Mouse (Mus musculus): ENCODE measurements at regions not wholly inside any gene's neighbourhood (a gene's known extent, or its start where the extent isn't known, plus 50 kb on each side); places are given as distances from the start of the nearest gene placed in this dataset.
"Not testable (repeated sequence)": the region's sequence is repeated elsewhere in the genome, so short reads cannot be mapped to it uniquely, and the experiment has no call there.

DNA sequence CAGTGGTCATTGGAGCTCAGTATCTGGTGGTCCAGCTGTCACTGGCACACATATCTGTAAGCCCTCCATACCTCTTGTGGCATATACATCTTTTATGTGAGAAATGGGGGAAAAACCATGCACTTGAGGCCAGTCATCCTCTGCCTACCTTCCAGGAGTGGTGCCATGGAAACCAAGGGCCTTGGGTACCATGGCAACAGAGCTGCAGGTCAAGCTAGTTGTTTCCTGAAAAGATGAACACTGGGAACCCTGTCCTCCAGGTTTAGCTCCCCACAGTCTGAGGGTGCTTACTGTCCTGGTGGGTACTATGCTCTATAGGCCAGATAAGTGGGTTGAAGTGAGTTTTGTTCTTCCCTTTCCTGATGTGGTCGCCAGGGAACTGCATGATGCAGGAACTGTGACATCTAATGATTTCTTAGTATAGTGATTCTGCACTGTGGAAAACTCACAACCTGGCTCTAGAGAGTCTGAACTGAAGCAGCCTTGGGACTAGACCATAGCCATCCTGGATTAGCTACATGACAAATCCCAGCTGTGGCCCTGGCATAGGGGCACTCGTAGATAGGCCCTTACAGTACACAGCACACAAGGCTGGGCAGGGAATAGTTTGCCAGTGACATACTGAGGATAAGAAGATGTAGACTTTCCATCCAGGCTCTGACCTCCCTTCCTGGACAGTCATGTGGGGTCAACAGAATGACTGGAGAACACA is 308.7 kb upstream of the Shh start:
- no peak for DNase-seq (ENCODE audit: low spot score in 2 of 2)

DNA sequence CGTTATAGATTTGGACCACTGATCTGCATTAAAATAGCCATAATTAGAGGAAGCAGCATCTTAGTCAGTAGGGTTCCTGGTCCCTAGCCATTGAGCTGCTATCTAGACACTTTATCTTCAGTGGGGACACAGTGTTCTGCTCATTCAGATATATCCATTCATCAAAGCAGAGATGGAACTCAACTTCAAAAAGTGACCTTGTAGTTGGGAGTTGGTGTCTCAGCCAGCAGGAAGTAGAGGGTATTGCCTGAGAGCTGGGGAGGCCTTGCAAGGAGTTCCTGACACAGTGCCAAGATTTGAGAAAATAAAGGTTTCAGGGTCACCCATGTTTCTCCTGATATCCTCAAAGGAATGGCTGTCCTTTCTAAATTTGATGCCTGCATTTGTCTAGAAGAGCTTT is 304.7 kb upstream of the Shh start:
- DNase-seq (ENCODE audit: low spot score in 2 of 2), result no peak

DNA sequence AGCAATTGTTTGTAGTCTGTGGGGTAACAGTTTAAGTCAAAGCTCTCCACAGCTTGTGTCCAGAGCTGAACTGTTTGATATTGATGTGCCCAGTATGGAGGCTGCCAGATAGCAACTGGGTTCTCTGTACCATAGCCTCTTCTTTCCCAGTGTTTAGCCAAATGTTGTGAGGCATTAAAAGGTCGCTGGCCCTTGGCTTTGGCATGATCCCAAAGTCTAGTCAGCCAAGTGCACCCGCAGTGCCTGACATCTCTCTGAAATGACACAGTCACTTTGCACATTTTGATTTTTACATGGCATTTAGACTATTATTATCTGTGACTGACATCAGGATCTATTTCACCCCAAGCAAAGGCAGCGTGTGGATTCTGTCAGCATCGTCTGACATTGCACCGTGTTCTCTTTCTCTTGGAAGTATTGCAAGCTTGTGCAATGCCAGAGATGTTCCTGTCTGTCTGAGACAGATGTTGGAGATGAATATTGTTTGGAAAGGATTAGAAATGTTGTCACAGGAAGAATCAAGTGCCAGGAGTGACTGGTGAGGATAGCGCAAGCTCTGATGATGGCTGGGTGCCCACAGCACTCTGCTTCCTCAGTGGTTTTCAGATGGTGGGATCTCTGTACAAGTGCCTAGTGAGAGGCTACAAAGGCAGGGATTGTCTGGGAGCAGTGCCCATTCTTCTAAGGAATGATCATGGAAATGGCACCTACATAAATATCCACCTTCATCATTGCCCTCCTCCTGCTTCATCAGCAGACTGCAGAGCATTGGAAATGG is 289.3 kb upstream of the Shh start:
- peak; percentile 7 to 9 for DNase-seq (ENCODE audit: low spot score in 2 of 2)

DNA sequence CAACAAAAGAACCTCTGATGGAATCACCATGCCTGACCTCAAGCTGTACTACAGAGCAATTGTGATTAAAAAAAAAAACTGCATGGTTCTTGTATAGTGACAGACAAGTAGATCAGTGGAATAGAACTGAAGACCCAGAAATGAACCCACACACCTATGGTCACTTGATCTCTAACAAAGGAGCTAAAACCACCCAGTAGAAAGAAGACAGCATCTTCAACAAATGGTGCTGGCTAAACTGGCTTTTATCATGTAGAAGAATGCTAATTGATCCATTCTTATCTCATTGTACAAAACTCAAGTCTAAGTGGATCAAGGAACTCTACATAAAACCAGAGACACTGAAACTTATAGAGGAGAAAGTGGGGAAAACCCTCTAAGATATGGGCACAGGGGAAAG is 284.8 kb upstream of the Shh start:
- DNase-seq (ENCODE audit: low spot score in 2 of 2), result not testable (repeated sequence)

DNA sequence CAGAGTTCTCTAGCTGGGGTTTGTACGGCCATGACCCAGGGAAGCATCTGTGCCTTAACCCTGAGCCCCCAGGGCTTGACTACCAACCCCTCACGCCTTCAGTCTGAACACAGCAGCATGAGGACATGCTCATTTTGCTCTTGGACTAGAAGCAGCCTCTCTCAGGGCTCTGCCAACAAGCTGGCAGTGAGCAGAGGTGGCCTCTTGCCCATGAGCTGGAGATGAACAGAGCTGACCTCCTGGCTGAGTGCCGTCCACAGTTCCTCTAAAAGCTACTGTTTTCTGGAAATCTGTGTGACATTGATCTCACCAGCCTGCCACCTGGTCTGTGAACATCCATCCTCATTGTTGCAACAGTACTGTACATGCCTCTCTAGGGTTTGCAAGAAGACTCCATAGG is 267.7 kb upstream of the Shh start:
- DNase-seq (ENCODE audit: low spot score in 2 of 2), result peak in 1 of 2 experiments; percentile 9

DNA sequence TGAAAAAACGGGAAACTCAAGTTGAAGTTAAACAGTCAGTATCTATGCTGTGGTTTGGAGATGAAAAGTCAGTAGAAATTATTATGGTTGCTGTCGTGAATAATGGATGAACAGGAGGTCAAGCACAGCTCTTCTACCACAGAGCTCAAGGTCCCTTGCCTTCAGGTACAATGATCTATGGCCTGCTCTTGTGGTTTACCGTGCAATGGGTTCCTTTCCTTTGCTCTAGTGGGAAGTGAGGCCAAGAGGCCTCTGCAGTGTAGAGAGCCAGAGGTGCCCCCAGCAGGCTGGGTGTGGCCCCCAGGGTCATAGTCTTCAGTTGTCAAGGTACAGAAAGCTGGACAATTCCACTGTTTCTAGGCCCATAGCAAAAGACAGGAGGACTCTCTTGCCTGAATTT is 255.0 kb upstream of the Shh start:
- no peak for DNase-seq (ENCODE audit: low spot score in 2 of 2)

DNA sequence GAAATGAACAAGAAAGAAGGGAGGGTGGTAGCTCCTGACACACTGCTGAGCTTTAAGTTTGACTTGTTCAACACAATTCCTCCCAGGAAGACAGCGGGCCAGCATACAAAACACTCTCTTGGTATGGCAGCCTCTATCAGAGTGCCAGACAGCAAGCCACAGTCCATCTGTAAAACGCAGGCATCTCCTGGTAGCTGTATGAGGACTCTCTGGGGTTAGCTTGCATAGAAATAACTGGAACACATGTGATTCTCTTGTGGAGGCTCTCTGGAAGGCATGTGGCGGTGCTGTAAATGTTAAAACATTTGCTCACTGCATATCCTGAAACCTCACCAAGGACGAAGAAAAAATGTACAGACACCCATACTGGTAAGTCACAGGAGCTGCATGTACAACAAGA is 247.9 kb upstream of the Shh start:
- peak in 1 of 2 experiments; percentile 5 for DNase-seq (ENCODE audit: low spot score in 2 of 2)

DNA sequence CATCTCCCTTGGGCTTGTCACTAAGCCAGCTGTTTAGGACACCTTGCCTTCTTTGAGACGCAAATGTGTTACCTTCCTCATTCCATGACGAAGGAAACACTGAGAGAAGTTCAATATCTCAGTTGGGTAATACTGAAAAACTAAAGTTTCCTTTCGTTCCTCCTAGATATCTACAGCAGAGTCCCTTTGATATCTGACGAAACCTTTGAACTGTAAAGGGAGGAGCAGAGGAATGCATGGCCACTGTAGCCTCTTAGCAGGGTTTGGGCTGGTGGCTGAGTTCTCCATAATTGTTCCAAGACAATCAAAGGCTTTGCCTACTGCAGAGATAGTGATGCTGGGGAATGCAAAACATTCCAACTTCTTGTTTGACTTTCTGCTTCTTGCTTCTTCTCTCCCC is 243.5 kb upstream of the Shh start:
- DNase-seq (ENCODE audit: low spot score in 2 of 2), result no peak

DNA sequence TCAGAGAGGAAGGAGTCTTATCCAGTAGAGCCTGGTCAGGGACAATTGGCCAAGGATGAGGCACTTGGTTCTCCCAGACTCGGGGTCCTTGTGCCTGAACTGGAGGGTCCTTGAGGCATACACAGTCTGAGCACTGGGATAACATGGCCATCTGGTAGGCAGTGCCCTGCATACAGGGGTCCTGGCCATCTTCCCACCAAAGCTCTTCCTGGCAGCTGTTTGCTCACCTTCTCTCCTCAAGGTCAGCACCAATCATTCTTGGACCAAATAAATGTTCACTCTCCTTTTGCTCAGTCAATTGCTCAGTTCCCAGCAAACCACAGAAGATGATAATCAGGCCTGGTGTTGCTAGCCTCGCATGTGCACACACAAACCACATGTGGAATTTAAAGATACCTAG is 242.6 kb upstream of the Shh start:
- no peak for DNase-seq (ENCODE audit: low spot score in 2 of 2)

DNA sequence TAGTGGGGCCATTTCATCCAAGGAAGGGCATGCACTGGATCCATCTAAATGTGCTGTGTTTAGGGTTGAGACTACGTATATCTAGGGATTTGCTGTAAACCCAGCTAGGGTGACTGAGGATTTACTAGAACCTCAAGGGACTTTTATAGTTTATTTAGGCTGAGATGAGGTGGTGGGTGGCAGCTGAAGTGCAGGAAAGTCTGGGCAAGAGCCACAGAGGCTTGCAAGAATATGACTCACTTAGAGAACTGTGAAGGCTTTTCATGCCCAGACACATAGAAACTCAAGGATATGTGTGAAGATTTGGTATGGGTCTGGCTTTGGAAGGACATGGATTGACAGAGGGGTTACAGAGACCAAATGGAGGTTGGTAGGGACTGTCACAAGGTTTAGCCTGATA is 237.3 kb upstream of the Shh start:
- DNase-seq (ENCODE audit: low spot score in 2 of 2), result peak; percentile 20 to 37

DNA sequence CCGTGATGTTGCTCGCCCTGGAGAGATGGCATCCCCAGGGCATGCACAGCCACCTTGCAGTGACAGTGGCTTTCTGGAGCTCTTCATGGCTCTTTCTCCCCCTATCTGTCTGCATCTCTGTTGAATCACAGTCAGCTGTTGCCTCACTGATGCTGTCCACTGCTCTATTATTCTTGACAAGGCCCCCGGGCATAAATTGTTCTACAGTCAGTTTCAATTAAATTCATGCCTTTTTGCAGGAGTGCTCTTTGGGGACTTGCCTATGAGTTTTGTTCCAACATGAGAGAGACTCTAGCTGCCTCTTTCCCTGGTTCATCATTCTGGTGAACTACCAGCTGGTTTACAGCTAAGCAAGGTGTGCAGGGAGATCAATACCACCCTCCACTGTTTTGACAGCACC is 229.9 kb upstream of the Shh start:
- no peak for DNase-seq (ENCODE audit: low spot score in 2 of 2)

DNA sequence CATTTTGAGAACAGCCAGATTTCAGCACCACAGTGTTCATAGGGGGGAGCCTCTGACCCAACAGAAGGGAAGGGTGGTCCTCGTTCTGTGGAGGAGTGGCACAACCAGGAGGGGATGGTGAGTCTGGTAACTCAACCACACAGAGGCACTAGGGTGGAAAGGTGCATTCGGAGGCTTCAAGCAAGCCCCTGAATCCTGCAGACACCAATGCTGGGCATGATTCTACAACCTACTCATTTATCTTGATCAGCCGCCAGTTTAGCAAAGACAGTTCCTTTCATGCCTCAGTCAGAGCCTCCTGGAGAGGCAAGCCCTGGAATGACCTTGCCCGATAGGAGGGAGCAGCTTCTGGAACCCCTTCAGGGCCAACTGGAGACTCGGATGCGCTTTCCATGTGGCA is 223.1 kb upstream of the Shh start:
- DNase-seq (ENCODE audit: low spot score in 2 of 2), result no peak

DNA sequence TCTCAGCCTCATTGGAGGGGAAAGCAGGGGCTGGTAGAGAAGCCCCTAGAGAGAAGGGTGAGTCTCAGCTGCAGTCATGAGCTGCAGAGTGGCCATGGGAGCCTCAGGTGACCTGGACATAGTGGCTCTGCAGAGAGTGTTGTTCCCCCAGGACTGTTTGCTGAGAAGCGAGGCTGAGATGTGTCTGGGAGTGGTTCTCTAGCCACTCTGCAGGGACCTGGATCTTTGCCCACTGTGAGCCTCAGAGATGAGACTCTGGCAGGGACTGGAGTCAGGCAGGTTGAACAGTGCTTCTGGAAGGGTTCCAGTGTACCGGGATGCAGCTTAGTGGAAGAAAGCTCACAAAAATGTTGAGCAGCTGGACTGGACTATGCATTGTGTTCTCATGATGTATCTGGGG is 222.6 kb upstream of the Shh start:
- no peak for DNase-seq (ENCODE audit: low spot score in 2 of 2)

DNA sequence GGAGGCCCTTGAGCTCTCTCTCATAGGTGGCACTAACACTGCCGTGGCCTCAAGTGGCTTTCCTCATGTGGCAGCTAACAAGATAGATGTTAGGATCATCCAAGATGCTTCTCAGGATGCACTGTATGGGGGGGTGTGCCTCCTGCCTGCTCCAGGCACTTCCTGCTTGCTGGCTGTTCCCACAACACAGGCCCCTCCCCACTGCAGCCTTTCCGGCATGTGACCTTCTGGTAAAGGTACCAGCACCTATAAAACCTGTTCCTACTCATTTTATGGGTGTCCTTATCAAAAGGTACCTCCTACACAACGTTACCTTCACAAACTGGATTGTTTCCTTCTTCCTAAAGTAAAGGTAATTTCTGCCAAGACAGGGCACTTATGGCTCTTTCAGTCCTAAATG is 222.1 kb upstream of the Shh start:
- no peak for DNase-seq (ENCODE audit: low spot score in 2 of 2)

DNA sequence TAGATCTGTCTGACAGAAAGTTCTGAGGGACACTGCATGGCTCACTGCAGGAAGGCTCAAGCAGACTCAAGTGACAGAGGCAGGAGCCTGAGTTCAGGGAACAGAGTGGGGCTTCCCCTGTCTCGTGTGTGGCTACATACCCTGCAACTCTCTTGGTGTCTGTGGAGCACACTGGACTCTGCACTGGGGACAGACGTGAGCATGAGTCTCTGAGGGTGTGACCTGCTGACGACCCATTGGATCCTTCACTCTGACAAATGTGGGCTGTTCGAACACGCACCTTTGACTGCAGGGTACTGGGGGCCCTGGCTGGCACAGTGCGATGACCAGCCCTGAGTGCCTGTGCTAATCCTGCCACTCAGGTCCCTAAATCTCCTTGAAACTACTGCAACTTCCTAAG is 215.8 kb upstream of the Shh start:
- DNase-seq (ENCODE audit: low spot score in 2 of 2), result no peak

DNA sequence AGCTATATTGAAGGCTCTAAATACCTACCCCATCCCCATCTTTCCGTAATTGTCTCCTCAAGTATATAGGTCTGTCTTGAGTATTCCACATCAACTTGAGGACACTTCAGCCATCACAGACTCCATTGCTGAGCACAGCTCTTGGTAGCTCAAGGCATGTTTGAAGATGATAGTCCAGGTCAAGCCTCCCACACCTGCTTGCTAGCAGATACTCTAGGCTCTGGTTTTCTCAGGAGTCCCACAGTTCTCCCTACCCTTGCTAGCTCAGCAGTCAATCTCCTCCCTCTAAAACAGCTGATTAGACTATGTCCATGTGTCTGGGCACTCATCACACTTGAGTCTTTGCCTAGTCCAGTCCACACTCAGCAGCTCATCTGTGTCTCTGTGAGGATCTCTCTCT is 213.3 kb upstream of the Shh start:
- DNase-seq (ENCODE audit: low spot score in 2 of 2), result no peak

DNA sequence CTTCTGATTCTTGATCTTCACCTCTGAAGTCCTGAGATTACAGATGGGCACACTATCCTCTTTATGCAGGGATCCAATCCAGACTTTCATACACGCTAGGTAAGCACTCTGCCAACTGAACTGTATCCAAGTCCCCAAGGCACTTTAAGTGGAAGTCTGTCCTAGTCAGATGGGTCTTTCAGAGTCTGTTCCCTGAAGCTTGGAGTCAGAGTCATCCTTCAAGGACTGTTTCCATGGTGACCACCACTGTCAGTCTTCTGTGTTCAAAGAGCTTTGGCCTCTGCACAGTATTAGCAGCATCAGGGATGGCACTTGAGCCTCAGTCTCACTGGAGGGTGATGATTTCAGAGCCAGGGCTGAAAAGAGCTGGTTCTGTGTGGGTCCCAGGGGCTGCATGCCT is 212.7 kb upstream of the Shh start:
- no peak for DNase-seq (ENCODE audit: low spot score in 2 of 2)

DNA sequence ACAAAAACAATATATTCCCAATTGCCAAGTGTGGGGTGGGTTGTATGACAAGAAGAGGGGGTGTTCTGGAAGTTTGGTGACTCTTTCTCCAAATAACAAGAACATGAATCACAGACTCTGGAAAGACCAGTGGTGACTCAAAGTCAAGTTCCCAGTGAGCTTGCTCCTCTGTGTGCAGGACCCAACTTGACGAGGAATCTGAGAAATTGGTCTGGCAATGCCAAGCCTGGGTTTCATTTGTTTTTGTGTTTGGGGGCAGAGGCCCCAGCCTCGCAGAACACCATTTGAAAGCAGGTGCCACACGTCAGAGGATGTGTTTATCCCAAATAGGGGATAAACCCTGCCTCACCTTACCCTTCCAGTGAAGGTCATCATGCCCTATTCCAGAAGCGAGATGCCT is 163.1 kb upstream of the Shh start:
- DNase-seq (ENCODE audit: low spot score in 2 of 2), result no peak

DNA sequence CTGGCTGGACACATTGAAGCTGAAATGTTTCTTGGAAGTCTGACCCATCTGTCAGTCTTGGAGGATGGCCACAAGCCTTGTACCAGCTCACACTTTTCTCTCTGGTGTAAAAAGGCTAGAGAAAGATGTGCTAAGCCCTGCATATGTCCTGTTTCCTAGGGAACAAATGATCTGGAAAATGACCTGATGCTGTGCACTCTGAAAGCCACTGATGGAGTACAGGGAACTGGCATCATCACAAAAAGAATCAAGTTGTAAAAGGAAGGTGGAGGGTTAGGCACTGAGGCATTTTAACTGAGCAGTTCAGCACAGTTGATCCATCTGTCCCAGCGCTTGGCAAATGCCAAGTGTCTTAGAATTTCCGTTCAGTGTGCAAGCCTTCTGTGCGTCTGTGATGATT is 144.8 kb upstream of the Shh start:
- DNase-seq (ENCODE audit: low spot score in 2 of 2), result peak; percentile 6

DNA sequence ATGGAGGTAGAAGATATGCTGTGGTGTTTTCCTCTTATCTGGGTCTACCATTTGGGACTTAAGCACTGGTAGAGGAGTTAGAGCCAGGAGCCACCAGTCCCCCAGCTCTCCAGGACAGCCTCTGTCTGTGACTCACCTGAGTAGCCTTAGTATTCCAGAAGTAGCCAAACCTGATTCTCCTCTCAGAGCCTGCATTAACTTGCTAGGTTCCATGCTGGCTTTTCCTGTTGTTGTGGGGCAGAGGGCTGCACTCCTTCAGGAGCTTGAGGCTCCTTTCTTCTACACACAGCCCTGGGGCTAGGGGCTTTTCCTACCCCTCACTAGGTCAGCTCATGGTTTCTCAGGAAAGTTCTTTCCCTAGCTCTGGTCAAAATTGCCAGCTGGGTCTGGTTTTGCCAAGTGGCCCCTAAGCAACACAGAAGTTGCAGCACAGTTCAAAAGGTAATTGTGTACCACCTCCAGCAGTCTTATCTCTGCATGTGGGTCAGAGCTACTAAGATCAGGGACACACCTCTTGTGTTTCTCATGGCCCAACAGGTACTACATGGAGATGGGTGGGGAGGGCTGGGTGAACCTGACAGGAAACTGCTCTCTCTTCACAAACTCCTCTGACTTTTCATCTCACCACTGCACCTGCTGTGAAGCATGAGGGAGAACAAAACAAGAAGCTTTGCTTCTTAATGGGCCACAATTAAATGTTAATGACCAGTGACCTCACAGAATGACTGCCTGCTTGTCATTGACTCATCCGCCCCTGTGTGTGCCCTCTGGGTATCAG is 129.7 kb upstream of the Shh start:
- no peak for DNase-seq (ENCODE audit: low spot score in 2 of 2)

DNA sequence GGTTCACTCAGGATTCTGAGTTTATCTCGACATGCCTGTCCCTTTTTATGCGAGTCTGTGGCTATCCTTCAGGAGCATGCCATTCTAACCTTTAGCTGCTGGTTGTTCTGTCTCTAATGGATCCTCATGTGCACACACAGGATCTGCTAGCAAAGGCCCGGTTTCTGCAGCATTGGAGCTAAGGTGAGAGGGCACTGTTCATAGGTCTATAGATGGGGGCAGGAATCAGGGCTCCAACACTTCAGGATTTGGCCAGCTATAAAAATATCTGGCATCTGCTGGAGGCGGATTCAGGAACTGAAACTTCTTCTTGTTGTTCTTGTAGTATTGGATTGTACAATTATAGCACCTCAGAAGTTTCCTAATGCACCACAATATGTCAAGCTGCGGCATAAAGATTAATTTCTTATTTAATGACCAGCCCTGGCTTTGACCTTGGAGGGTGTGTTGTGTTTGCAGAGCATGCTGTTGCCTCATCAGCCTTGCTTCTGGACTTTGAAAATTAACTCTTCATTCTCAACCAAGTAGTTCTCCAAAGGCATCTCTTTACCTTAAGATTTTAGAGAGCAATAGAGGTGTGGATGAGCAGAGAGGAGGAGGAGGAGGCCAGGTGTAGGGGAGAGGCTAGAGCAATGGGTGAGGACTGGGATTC is 104.4 kb upstream of the Shh start:
- DNase-seq (ENCODE audit: low spot score in 2 of 2), result no peak

DNA sequence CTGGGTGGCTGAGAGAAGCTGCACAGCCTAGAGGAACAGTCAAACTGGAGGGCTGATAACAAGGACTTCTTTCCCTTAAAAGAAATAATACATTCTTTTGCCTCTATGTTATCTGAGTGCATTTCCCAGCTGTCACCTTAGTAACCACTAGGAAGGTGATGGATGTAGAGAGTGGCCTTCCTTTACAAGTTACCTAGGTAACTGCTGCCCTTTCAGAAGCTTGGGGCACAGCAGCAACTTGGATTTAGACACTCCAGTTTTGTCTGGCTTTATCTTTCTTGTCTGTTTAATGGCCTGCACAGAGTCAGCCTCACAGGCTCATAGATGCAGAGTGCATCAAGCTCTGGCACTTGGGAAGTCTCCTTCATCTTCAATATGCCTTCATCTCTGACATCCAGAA is 101.4 kb upstream of the Shh start:
- DNase-seq (ENCODE audit: low spot score in 2 of 2), result no peak
